Mouse (Mus musculus) T-helper 1 cell (primary cell): Measurements from ENCODE around the gene Pilra.

Experiments
- in situ Hi-C: fragments of 300-600 bp; cut with MboI, MseI; formaldehyde crosslinking; loops from one replicate; pipeline ENCODE4 v1.15.1; 2025; ENCODE audit warnings: high pct_unique_total_duplicates

The Pilra gene

DNA sequence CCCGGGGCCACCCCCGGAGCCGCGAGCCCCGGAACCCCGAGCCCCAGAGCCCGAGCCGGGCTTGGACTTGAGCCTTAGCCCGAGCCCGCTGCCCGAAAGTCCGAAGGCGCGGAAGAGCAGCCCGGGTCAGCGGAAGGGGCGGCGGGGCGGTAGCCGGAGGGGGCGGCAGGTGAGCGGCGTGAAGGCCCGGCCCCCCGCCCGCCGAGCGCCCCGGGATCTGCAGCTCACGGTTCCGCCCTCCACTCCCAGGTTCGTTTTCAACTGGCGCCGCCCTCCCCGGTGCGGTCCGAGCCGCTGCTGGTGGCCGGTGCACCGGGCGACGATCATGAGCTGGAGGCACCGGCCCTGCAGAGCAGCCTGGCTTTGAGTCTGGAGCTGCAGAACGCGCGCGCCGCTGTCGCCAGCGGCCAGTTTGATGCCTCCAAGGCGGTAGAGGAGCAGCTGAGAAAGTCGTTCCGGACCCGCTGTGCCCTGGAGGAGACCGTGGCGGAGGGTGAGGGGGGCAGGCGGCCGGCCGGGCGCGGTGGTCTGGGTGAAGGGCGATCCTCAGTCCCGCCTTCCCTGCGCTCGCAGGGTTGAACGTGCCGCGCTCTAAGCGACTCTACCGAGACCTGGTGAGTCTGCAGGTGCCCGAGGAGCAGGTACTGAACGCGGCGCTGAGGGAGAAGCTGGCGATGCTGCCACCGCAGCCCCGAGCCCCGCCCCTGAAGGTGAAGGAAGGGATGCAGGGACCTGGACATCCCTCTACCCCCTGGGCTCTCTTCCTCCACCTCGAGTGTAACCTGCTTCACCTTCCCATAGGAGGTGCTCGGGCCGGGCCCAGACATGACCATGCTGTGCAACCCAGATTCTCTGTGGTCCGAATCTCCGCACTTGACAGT, 56.8 kb downstream of the Pilra start:
- in situ Hi-C loops: no loop called here

DNA sequence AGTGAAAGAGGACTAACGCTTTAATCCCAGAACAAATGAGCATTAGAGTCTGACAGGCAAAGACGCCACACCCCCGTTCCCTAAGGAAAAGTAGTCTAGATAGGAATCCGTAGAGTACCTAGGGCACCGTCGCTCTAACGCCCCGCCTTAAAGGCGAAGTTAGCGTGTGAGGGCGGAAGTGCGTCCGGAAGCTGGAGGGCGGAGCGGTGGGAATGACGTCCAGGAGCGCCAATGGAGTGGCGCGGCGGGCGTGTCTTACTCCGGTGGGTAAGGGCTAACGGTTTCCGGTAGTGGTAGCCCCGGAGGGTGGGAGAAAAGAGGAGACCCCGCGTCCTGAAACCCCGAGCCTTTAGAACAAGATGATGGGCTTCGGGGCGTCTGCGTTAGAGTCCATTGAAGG, 57.4 kb downstream of the Pilra start, which contains the start of gene Ppp1r35:
Ppp1r35 (plus strand) TSS at position 215 of the 400 bp plus-strand sequence.
- in situ Hi-C loops: no loop called here

DNA sequence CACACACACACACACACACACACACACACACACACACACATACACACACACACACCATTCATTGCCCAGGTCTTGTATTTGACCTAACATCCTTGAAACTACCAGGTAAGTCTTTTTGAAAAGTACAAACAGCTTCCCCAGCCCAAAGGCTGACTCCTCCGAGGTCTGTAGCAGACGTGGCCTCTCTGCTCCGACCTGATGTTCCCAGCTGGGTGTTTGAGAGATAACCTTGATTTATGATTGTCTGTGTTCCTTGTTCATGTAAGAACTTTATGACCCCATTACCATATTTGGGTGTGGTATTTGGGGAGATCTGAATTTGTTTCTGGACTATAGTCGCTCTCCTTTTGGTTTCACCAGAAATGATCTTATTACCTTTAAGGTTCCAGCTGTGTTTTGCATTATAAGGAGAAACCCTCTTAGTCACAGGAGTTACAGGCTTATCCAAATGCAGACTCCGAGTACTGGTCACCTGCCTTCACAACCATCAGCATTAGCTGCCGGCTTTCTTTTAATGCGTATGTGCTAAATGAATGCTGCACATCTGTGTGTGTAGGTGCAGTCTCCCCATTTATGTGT, 58.7 kb downstream of the Pilra start:
- in situ Hi-C loops: no loop called here

DNA sequence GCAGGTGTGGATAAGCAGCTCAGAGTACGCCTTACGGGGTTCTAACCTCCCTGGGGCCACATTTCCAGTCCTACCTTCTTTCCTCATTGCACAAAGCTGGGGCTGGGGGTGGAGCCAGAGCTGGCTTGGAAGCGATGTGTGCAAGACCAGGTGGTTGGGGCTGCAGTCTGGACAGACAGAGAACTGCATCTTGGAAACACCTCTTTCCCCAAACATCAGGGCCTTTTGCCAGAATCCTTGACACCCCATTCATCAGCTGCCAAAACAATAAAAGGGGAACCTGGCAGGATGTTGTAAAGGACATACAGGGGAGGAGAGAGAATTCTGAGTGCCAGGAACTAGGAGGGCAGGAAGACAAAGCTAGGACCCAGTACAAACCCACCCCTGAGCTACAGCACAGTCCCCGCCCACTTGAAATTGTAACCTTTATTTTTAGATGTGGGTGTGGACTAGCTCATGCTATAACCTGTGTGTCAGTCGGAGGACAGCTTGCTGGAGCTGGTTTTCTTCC, 59.6 kb downstream of the Pilra start:
- in situ Hi-C loops: no loop called here

DNA sequence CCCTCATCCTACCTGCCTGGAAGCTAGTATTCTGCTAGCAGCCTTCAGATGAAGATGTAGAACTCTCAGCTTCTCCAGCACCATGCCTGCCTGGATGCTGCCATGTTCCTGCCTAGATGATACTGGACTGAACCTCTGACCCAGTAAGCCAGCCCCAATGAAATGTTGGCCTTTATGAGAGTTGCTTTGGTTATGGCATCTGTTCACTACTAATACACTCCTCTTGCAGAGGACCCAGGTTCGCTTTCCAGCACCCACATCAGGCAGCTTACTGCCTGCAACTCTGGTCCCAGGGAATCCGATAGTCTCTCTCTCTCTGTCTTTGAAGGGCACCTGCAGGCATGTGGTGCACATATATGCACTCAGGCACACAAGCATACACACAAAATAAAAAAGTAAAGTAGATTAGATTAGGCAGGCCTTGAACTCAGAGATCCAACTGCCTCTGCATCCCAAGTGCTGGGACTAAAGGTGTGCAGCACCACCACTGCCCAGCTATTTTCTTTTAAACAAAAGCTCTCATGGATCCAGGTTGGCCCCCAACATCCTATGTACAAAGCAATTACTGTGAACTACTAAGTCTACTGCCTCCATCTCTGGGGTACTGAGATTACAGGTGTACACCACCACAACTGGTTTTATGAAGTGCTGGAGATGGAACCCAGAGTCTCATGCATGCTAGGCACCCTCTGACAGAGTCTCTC, 60.3 kb downstream of the Pilra start:
- in situ Hi-C loops: no loop called here

DNA sequence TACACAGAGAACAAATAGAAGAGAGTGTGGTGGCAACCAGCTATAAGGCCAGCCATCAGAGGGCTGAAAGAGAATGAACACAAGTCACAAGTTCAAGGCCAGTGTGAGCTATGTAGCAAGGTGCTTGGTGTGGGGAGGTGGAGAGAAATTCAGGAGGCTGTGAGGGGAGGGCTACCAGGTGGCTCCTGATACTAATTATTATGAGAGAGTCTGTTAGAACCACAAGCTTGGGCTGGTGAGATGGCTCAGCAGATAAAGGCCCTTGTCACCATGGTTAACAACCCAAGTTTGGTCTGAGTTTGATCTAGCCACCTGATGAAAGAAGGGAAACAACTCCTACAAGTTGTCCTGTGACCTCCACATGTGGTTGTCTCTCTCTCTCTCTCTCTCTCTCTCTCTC, 63.3 kb downstream of the Pilra start:
- in situ Hi-C loops: no loop called here
